Mouse (Mus musculus) cerebellum, adult 2 months (tissue): ENCODE measurements around the gene Tmem120b. TPM values are rescaled to one million over a fixed set of nuclear protein-coding genes. Genes with fewer than 3 reads are reported as not detected.

ENCODE experiments used
- DNase-seq, 2 experiments: peaks; one replicate each; pipeline ENCODE4 v3.0.0; 2021
- H3K27ac ChIP-seq: fragments of 200-500 bp; 2 replicates; pipeline ENCODE4 v1.5.1; 2012; ENCODE audit warnings: low read length, control low read depth, inconsistent platforms; ENCODE audit not compliant: insufficient read depth
- H3K27me3 ChIP-seq: fragments of 200-500 bp; 2 replicates; pipeline ENCODE4 v1.6.1; 2012; ENCODE audit warnings: inconsistent platforms, mild to moderate bottlenecking, low read length, moderate library complexity; ENCODE audit not compliant: control insufficient read depth, insufficient read depth
- H3K4me1 ChIP-seq: fragments of 200-500 bp; 2 replicates; pipeline ENCODE4 v1.6.1; 2011; ENCODE audit warnings: low read length; ENCODE audit not compliant: control insufficient read depth, insufficient read depth
- H3K4me3 ChIP-seq: fragments of 200-500 bp; replicated peaks from 2 replicates; pipeline ENCODE3; 2011; ENCODE audit warnings: mild to moderate bottlenecking, low read depth, low read length, control low read depth; ENCODE audit not compliant: insufficient read depth
- CTCF ChIP-seq: fragments of 200-500 bp; IDR thresholded peaks from 2 replicates; pipeline ENCODE4 v1.5.1; 2011; ENCODE audit warnings: low read depth, mild to moderate bottlenecking, control low read depth, low read length, moderate library complexity, borderline replicate concordance; ENCODE audit not compliant: insufficient read depth
- POLR2A ChIP-seq: fragments of 200-500 bp; IDR thresholded peaks from 2 replicates; pipeline ENCODE4 v1.6.1; 2011; ENCODE audit warnings: low read length, control low read depth, borderline replicate concordance; ENCODE audit not compliant: insufficient read depth
- WGBS: fragments of 180-500 bp; shearing (Covaris S2); methylation state at CpG from one replicate; pipeline ENCODE4 v1.1.7; 2018; 5-methylcytosine and 5-hydroxymethylcytosine counted together
- polyA plus RNA-seq: library from polyadenylated mRNA; depleted of rRNA; stranded (reverse); fragments of >200 nt; gene quantifications from 2 replicates; pipeline ENCODE4 v1.2.3, GENCODE M21; 2012

The Tmem120b gene
- polyA plus RNA-seq, 1 experiment = 21.8 TPM

DNA sequence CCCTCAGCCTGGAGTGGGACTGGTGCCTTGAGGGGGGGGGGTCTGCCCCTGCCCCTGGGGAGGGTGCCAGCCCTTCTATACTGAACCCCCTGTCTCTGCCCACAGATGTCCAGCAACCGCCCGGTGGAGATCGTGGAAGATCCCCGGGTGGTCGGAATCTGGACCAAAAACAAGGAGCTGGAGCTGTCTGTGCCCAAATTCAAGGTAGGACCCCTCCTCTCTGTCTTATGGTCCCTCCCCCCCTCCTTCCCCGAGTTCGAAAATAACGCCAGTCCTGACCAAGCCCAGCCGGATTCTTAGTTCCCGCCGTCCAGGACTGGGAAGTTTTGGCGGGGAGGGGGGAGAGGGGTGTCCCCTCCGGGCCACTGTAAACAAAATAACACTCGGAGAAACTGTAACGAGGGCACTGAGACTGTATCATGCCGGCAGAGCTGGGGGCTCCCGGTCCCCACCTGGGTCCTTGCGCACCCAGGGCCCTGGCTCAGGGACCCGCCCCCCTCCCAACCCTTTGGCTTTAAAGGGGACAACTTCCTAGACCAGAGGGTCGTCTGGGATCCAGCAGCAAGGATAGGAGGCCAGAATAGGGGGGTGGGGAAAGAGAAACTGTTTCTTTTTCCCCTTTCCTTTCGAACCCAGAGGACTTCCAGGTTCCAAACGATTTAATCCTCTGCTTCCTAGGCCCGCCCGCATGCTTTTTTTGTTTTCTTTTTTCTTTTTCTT lies 75.2 kb downstream of the Tmem120b start:
- peak; percentile 53 to 59 for DNase-seq
- peak overlapping the region; percentile 37; the same call in 1 of the 2 replicates for H3K27ac ChIP-seq
- peak overlapping the region; percentile 84 for H3K4me3 ChIP-seq
- under 1% methylated on average over 24 of the region's 24 CpGs for WGBS
- no peaks in the 10 kb centered on the region for H3K27me3 ChIP-seq
- TF ChIP-seq CTCF = no peak
- no peak for TF ChIP-seq POLR2A
- H3K4me1 ChIP-seq = peaks cover 15% of the 10 kb centered on the region

DNA sequence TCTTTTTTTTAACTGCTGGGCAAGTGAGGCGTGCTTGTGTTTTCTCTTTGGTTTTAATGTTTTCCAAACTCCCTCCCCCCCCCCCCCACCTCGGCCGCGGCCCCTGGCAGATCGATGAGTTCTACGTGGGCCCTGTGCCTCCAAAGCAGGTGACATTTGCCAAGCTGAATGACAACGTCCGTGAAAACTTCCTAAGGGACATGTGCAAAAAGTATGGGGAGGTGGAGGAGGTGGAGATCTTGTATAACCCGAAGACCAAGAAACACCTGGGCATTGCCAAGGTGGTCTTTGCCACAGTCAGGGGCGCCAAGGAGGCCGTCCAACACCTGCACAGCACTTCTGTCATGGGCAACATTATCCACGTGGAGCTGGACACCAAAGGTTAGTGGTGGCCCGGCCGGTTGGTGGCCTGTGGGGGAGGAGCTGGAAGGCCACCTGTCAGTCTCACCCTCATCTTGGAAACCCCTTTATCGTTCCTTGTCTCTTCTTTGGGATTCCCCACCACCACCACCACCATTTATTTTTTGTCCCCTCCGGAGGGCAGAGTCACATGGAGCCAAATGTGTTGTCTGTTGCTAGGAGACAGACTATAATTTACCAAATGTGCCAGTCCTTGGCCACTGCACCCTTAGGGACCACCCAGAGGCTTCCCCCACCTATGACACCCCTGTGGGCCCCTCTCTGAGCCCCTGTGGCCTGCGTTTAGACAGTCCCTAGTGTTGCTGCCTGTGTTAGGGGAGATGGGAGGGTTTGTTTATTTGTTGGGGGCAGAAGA lies 75.9 kb downstream of the Tmem120b start:
- H3K27me3 ChIP-seq = no peaks in the 10 kb centered on the region
- TF ChIP-seq POLR2A = no peak
- TF ChIP-seq CTCF = no peak
- H3K4me3 ChIP-seq = peak overlapping the region; percentile 64
- H3K4me1 ChIP-seq = peaks cover 22% of the 10 kb centered on the region
- DNase-seq = peak; percentile 36 to 46
- H3K27ac ChIP-seq = no peak overlapping the region; the same call in 1 of the 2 replicates
- 3% methylated on average over 17 of the region's 17 CpGs for WGBS

DNA sequence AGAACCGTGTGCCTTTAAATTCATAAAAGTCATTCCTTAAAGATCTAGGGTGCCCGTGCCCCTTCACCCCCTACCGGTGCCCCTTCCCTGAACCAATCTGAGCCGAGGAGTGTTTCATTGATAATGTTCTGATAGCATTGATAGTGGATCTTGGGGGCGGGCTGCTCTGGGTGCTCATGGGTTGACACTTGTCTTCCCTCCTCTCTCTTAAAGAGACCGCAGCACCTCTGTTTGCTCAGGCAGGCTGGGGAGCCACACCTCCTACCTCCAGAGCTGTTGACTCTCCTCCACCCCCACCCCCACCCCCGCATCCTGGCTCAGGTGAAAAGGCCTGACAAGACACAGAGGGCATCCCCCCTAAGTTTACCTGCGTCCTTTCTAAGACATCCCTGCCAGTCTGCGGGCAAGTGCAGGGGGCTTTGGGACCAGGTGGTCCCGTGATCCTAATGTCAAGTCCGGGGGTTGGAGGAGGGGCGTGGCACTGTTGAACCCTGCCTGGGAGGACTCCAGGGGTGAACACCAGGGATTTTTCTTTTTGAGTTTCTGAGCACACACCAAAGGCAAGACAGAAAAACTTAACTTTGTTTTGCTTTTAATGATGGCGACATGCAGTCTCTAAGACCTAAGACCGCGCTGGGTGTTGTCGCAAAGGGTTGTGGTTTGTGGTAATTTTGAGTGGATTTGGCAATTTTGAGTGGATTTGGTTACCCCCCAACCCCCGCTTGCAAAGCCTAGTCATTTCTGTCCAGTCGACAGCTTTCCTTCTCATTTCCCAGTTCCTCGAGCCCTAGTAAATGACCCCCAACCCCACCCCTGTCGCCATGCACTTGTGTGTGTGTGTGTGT lies 76.8 kb downstream of the Tmem120b start:
- WGBS = 33% methylated on average over 20 of the region's 20 CpGs
- peak overlapping the region; percentile 64 for H3K4me3 ChIP-seq
- no peak overlapping the region for H3K27ac ChIP-seq
- H3K27me3 ChIP-seq = no peaks in the 10 kb centered on the region
- TF ChIP-seq POLR2A = no peak
- TF ChIP-seq CTCF = no peak
- peaks cover 26% of the 10 kb centered on the region for H3K4me1 ChIP-seq
- DNase-seq = peak in 1 of 2 experiments; percentile 35

DNA sequence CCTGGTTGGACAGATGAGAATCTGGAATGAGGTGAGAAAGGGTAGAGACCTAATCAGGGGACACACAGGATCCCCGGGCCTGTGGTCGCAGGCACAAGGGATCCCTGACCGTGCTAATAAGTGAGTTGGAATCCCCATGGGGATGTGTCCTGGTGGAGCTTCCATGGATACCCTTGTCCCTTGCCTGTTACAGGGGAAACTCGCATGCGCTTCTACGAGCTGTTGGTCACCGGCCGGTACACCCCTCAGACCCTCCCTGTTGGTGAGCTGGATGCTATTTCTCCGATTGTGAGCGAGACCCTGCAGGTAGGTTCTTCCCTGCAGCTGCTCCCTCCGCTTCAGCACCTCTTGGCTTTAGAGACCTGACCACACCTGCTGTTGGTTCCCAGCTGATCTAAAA lies 78.1 kb downstream of the Tmem120b start:
- Histone ChIP-seq H3K4me1 (peaks cover 26% of the 10 kb centered on the region), H3K27ac (no peak overlapping the region), H3K27me3 (no peaks in the 10 kb centered on the region), H3K4me3 (no peak overlapping the region)
- TF ChIP-seq POLR2A = no peak
- TF ChIP-seq CTCF = no peak
- DNase-seq = no peak
- WGBS = 75% methylated on average over 11 of the region's 11 CpGs

DNA sequence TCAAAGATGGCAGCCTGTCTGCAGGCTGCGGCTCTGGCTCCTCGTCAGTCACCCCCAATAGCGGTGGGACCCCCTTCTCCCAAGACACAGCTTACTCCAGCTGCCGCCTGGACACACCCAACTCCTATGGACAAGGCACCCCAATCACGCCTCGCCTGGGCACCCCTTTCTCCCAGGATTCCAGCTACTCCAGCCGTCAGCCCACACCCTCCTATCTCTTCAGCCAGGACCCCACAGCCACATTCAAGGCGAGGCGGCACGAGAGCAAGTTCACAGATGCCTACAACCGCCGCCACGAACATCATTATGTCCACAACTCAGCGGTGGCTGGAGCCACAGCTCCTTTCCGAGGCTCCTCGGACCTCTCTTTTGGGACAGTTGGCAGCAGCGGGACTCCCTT lies 79.4 kb downstream of the Tmem120b start:
- H3K4me1 ChIP-seq = peaks cover 26% of the 10 kb centered on the region
- no peaks in the 10 kb centered on the region for H3K27me3 ChIP-seq
- no peak overlapping the region for H3K4me3 ChIP-seq
- TF ChIP-seq POLR2A (no peak), CTCF (no peak)
- WGBS = 47% methylated on average over 17 of the region's 17 CpGs
- DNase-seq = peak in 1 of 2 experiments; percentile 42
- no peak overlapping the region for H3K27ac ChIP-seq

DNA sequence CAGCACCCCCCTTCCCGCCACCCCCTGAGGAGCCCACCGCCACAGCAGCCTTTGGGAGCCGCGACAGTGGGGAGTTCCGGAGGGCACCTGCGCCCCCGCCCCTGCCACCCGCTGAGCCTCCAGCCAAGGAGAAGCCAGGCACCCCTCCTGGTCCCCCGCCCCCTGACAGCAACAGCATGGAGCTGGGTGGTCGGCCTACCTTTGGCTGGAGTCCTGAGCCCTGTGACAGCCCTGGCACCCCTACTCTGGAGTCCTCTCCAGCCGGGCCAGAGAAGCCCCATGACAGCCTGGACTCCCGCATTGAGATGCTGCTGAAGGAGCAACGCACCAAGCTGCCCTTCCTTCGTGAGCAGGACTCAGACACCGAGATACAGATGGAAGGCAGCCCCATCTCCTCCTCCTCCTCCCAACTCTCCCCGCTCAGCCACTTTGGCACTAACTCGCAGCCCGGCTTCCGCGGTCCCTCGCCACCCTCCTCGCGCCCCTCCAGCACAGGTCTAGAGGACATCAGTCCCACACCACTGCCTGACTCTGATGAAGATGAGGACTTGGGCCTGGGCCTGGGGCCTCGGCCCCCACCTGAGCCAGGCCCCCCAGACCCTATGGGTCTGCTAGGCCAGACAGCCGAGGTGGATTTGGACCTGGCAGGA lies 80.0 kb downstream of the Tmem120b start:
- 16% methylated on average over 24 of the region's 25 CpGs for whole genome bisulfite sequencing
- no peaks in the 10 kb centered on the region for H3K27me3 ChIP-seq
- TF ChIP-seq POLR2A (no peak), CTCF (no peak)
- peak in 1 of 2 experiments; percentile 52 for DNase-seq
- no peak overlapping the region for H3K4me3 ChIP-seq
- H3K27ac ChIP-seq = peak overlapping the region; percentile 8
- H3K4me1 ChIP-seq = peaks cover 26% of the 10 kb centered on the region
